Mouse (Mus musculus) right cerebral cortex, postnatal 36 days (tissue): ENCODE results near the gene Fbxl12.
"Not testable (repeated sequence)": the region's sequence is repeated elsewhere in the genome, so short reads cannot be mapped to it uniquely, and the experiment has no call there.

ENCODE experiments used
- DNase-seq, 2 experiments: peaks; one replicate each; pipeline ENCODE4 v3.0.0; 2022; ENCODE audit warnings: low spot score in 2 of 2, mixed read lengths in 1 of 2

Gene Fbxl12

GRCm38 (mm10) chr9:20651602-20652259 is 7.2 kb upstream of the Fbxl12 start, which contains the start of gene Pin1:
Pin1 (plus strand) TSS chr9:20652095.
- DNase-seq, result peak; percentile 100

- no peak for DNase-seq
These were observed 554 bp upstream of the Fbxl12 start for GRCm38 (mm10) chr9:20645121-20645520.

GRCm38 (mm10) chr9:20643781-20644180 is 786 bp downstream of the Fbxl12 start:
- DNase-seq, result no peak

DNA sequence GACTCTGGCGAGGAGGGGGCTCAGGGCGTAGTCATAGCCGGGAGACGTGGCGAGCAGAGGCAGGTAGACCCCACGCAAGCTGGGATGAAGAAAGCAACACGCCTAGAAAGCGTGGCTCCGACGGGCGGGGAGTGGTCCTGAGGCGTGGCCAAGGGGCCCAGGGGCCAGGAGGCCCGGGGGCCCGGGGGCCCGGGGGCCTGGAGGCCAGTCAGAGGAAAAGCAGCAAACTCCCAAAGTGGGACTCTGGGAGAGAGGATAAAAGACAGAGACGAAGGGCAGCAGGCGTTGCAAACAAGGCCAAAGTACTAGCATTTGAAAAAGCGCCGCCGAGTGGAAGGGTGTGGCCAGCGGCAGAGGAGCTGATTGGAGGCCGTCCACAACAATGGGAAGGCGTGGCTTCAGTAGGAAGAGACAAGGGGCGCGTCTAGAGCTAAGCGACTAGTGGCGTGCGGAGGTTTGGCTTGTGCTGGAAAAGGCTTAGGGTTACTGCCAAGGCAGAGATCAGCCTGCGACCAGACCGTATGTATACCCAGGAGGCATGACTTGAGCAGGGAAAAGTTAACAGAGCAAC is 1.6 kb downstream of the Fbxl12 start:
- no peak for DNase-seq

- DNase-seq, result no peak
These were observed 2.3 kb downstream of the Fbxl12 start, which contains the start of gene Ubl5 for GRCm38 (mm10) chr9:20642101-20642895. Ubl5 (plus strand) TSS chr9:20642878.

- DNase-seq, result no peak
These were observed 3.1 kb downstream of the Fbxl12 start for GRCm38 (mm10) chr9:20641501-20641900.

DNA sequence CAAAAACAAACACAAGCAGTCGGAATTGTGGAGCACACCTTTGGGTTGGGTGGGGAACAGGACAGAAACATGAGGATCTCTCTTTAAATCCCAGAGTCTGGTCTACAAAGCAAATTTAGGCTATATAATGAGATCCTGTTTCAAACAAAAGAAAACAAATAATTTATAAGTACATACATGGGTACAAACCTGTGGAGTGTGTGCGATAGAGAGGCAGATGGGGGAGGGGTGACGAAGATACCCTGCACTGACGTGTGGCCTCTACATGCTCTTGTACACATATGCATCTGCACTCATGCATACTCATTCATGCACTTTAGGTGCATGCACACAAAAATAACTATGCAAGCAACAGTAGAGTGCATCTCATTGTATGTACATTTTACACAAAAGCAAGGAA is 5.1 kb downstream of the Fbxl12 start:
- DNase-seq, result no peak

- no peak for DNase-seq
These were observed 6.0 kb downstream of the Fbxl12 start for GRCm38 (mm10) chr9:20638552-20638951.

DNA sequence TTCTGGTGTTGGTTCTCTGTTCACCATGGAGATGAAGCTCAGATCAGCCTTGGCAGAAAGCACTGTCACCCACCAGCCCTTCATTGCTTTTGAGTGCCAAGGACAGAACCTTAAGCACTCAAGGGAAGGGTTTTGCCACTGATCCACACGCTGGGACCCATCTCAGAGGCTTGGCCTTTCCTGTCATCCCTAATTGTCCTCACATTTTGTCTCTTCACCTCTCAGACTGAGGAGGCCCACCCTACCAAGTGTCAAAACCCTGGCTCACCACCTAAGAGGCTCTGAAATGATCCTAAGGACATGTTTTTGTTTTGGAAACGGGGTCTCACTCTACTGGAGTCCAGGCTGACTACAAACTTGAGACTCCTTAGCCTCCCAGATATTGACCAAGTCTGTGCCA is 7.8 kb downstream of the Fbxl12 start:
- DNase-seq, result no peak

- DNase-seq, result no peak
These were observed 8.3 kb downstream of the Fbxl12 start for GRCm38 (mm10) chr9:20636256-20636655.

GRCm38 (mm10) chr9:20635676-20636075 is 8.9 kb downstream of the Fbxl12 start:
- DNase-seq, result not testable (repeated sequence)

DNA sequence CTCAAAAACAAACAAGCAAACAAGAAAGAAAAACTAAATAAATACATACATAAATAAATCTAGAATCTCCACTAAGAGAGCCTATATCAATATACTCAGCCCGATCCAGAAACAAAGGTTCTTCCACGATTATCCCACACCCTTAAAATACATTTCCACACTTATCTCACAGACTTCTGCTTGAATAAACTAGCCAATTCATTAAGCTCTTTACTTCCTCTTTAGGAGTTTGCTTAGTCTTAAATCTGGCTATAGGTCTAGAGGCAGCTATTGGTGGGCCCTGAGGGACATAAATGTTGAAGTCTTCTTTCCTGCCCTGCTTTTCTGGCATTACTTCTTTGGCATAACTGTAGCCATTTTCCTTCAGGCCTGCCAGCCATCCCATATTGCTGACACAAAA is 13.2 kb downstream of the Fbxl12 start:
- DNase-seq, result no peak

- no peak for DNase-seq
These were observed 27.9 kb downstream of the Fbxl12 start for GRCm38 (mm10) chr9:20616685-20617084.

DNA sequence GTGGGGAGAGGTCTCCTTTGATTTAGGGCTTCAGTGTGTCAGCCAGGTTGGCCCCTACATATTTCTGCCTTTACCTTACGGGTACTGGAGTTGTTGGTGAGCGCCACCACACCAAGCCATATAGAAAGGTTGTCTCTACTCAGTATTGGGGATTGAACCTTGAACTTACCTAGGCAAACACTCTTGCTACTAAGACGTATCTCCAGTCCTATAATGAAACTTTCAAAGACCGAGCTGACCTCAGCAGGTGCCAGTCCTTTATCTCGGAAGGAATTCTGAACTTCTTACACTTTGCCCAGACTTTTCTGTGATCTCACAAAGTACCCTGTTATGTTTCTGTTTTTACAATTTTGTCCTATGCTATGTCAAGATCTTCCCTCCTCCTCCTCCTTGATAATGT is 32.6 kb downstream of the Fbxl12 start:
- no peak for DNase-seq

DNA sequence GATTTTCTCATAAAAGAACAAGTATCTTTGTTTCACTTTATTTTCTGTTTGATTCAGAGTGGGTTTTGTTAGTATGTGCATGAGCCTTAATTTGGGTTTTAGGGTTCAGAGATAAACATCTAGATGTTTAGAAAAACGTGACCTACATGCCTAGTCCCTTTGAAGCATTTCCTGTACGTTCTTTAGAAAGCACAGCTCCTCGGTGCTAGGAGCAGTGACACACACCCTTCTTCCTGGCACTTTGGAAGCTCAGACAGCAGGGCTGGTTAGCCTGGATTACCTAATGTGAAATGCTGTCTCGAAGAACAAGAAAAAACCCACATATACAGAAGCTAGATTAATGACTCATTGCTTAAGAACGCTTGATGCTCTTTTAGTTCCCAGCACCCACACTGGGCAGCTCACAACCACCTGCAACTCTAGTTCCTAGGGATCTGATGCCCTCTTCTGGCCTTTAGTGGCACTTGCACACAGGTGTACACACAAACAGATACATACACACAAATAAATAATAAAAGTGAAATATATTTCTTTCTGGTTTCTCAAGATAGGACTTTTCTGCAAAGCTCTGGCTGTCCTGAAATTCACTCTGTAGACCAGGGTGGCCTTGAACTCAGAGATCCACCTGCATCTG is 34.6 kb downstream of the Fbxl12 start:
- no peak for DNase-seq

- peak; percentile 85 to 86 for DNase-seq
These were observed 37.2 kb downstream of the Fbxl12 start for GRCm38 (mm10) chr9:20607100-20607974.

GRCm38 (mm10) chr9:20606269-20606668 is 38.3 kb downstream of the Fbxl12 start:
- DNase-seq, result no peak

GRCm38 (mm10) chr9:20601270-20601669 is 43.3 kb downstream of the Fbxl12 start:
- DNase-seq, result no peak

GRCm38 (mm10) chr9:20581175-20581634 is 63.4 kb downstream of the Fbxl12 start, which contains the start of gene Zfp846:
Zfp846 (plus strand) TSS chr9:20581291.
- peak; percentile 100 for DNase-seq

- no peak for DNase-seq
These were observed 68.0 kb downstream of the Fbxl12 start for GRCm38 (mm10) chr9:20576591-20576990.

DNA sequence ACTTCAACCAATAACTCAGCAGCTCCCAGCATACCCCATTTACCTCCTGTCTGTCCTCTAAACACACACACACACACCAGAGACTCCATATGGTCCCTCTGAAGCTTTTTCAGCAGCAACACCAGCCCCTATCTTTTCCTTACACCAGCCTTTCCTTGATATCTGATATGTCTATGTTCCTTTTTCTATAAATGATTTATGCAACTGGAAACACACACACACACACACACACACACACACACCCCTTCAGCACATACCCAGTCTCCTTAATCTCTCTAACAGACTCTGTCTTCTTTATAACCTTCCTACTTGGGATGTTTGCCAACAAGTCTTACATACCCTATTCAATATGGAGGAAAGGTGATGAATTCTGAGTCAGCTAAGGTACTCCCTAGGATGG is 73.5 kb downstream of the Fbxl12 start:
- DNase-seq, result no peak
